Mouse (Mus musculus): ENCODE data around the gene Wdr91.

Gene Wdr91

DNA sequence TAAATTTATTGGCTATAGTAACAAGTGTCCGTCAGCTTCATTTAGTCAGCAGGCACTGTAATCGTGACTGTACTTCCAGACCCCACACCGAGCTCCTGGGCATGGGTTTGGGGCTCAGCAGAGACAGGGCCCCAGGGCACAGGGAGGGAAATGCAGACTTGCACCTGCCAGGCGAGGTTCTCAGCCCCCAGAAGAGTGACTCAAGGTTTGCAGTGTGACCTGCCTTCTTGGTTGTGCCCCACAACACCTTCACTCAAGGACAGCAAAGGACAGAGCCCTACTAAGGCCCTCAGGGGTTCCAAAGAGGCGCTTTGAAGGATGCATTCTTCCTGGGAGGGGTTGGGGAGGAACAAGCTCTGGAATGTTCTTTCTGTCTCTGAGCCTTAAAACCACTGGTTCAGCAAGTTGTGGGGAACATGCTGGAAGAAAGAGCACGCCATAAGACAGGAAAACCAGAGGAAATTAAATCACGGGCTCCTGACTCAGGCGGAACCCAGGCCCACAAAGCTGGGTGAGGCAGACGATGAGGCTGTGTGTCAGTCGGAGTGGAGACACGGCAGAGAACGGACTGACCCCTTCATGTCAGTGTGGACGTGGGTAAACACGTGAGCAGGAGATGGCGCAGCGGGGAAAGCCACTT is 31.5 kb downstream of the Wdr91 start:
- DNase-seq (ENCODE audit: low spot score in 2 of 2): no peak

DNA sequence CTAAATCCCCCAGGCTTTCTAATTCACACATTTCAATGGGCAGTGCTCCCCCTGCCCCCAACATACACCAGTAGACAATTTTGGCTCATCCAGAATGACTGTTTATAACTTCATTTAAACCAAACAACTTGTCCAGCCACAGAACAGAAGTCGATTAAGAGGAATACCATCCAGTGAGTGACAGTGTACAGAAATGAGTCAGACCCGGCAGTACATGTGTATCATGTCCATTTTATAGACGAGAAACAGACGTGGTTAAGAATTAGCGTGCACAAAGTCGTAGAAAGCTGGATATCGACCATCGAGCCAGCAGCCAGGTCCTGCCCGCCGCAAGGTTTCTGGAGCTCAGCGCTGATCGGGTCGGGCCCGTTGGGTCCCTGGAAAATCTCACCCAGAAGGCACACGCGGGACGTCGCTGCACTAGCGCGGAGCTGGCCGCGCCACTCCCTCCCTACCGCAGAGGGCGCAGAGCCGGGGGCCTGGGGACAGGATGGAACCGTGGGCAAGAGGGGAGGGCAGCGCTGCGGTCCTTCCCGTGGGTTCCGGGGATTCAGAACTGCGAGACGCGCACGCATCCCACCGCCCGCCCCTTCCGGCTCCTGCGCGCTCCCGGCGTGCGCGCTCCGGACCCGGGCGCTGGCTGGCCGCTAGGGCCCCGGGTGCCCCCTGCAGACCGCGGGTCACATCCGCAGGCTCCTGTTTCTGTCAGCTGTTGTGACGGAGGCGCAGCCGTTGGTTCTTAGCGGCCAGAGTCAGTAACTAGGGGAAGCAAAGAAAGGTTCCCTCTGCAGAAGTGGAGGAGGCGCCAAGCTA is 33.0 kb downstream of the Wdr91 start, which contains the start of gene Cyren:
Cyren (minus strand) TSS at position 552 of the 813 bp plus-strand sequence.
- peak; percentile 92 to 93 for DNase-seq (ENCODE audit: low spot score in 2 of 2)

DNA sequence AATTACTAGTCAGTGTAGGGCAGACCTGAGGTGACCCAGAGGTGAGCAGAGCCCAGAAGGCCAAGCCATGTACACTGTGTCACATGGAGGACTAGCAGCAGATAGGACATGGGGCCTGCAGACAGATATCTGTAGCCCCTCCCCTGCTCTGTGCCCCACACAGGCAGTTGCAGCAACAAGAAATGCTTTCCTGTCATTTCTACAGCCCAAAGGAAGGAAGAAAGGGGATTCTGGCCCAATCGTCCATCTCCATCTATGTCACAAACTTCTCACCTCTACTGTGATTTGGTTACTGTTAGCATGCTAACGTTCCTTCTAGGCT is 33.9 kb downstream of the Wdr91 start:
- no peak for DNase-seq (ENCODE audit: low spot score in 2 of 2)

DNA sequence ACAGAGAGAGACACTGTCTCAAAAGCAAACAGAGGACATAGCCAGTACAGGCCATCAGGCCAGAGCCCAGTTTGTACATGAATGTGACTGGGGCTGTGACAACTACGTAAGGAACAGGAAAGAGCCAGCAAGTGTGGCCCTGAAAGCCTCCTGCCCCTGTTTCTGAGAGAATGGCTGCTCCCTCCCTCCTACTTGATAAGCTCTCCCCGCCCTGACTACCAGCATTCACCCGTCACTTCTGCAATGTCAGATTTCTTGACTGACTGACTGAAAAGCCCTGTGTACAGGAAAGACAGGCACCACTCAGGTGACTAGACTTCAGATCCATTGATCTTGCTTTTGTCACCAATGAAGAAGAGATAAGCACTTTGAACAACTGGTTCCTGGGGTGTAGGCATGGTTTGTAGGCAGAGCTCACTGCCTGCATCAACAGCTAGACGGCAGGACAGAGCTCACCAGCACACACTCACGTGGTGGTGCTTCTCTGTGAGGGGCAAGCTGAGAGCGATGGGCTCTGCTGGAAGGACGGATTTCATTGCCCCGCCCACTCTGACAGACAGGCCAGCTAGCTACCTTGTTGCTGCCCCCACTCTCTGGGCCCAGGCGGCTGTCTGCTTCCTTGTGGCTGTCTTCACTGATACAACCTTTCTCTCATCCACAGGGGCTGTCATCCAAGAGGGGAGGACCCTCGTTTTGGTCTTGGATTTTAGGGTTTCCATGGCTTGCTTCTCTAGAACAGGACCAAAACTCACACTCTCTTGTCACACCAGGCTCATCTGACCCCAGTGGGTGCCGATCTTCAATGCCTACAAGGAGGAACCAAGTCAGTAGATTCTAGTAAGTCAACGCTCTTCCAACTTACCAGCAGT is 34.5 kb downstream of the Wdr91 start:
- peak; percentile 56 to 66 for DNase-seq (ENCODE audit: low spot score in 2 of 2)

DNA sequence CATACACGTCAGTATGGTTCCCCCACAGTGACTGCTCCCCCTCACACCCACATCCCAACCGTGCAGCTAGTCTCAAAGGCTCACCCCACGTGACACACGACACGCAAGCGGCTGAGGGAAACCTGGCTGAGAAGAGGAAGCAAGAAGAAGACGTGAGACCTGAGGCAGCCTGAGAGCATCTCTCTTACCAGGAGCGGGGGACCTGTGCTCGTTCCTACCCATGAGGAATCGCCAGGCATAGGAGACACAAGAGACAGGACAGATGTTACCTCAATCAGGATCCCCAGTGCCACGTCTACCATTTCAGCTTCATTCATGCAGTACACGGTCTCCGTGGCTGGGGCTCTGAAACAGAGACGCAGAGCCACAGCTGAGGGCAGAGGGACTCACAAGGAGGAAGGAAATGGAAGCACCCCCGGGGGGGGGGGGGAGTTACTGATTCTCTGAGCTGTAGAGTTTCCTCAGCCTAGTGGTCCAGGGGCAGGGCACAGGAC is 35.4 kb downstream of the Wdr91 start:
- DNase-seq (ENCODE audit: low spot score in 2 of 2): peak; percentile 81 to 82

DNA sequence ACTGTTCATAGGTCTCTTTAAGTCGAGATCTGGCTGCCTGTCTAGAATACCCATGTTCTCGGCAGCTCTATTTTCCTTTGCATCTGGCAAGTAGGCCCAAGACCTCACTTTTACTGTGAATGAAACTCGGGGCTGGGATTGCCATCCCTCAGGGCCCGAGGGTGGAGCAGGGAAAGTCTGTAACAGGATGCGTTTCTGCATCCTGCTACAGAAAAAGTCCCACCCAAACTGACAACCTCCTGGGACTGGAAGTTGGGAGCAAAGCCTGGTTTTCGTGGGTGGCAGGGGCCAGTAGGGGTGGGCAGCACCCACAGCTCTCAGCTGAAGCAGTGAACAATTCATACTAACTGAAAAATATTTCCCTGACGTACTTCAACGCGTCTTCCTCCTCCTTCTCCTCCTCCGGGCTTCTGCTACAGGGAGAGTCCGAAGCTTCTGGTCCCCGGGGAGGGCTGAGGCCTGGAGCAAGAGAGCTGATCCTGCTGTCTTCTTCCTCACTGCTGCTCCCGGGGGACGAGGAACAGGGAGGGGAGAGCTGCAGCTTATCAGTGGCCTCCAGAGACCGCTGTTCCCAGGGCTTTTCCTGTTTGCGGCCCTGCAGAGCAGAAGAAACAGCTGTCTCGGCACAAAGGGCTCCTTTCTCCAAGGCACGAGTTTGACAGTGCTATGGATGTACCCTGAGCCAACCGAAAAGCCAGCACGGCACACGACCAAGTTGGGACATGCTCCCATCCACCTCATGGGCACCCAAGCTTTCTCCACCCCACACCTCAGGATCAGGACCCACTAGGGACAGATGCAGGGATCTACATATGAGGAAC is 36.4 kb downstream of the Wdr91 start:
- DNase-seq (ENCODE audit: low spot score in 2 of 2): peak; percentile 44 to 54

DNA sequence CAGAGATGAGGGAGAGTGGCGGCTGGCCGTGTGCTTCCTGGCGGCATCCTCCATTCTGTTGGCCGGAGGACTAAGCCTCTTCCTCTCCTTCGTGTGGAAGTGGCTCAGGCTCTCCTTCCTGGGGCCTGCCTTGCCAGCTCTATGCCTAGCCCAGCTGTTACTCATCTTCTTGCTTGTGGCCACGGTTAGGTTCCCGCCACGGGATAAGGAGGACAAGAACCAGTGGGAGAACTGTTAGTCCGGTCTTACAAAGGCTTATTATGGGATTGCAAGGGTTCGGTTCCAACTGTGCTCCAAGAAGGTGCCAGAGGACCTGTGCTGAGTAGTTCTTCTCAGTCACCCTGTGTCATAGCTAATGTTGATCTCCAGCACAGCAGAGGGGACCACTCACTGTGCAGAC is 37.8 kb downstream of the Wdr91 start:
- no peak for DNase-seq (ENCODE audit: low spot score in 2 of 2)

DNA sequence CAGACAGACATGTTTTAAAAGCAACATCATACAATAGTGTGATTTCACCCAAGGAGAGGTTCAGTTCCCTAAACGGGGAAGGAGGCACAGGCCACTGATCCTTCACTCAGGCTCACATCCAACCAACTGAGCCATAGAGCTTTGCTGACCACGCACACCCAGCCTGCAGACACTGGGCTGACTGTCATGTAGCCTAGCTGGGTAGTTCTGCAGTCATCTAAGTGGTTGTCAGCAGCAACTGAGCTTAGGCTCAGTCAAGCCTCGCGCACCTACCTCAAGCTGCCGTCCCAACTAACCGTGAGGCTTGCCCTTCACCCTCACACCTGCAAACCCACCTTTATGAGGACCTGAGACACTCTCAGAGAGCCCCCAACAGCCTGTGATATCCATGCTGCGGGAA is 38.7 kb downstream of the Wdr91 start:
- DNase-seq (ENCODE audit: low spot score in 2 of 2): no peak

DNA sequence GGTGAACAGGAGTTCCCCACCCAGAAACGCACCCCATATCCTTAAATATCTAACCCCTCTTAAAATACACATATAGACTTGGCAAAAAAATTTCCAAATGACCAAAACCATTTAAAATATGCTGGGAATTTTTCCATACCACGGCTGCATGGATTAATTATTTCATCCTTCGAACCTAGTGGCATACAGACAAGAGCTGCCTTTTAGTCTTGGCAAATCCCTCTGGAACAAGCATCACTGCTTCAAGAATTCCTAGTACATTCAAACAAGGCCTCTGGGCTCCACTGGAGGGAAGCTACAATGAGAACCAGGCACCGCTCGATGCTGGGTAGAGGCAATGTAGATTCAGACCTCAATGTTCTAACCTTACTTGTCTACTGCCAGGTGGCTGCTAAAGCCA is 40.0 kb downstream of the Wdr91 start:
- DNase-seq (ENCODE audit: low spot score in 2 of 2): no peak

DNA sequence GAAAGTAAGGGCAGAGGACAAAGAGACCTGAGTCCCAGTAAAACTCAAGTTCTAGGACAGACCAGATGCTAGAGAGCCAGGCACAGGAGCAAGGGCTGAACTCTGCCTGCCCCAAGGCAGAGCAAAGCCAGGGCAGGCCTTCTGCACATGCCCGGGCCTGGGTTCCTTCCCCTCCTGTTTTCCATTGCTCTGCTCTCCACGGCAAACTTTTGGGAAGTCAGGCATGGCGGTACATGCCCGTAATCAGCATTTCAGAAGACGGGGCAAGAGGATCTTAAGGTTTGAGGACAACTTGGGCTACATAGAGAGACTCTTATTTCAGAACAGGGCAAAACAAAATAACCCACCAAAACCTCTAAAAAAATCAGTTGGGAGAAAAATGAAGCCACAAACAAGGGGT is 40.5 kb downstream of the Wdr91 start:
- no peak for DNase-seq (ENCODE audit: low spot score in 2 of 2)

DNA sequence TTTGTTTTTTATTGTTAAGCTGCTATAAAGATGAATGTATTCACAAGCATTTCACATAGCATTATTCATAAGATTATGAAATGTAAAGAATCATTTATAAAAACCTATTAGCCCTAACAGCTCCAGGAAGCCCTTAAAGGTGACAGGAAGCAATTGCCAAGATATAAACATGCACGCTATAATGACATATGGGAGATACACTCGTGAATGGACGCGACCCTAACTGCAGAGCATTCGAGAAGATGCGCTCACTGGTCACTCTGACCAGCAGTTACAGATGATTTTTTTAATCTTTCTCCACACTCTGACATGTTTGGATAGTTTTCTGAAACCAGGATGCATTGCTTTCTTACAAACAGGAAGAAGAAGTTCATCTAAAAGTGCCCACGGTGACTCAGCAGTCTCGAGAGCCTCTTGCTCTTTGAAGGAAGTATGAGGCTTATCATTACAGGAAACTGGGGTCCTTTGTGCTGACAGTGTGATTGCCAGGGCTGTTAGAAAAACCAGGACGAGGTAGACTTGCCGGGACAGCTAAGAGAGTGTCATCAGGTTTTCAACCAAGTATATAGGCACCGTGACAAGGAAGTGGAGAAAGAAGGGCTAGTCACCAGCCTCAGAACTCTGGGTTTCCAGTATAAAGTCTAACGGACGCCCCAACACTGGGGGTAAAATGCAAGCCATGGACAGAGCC is 41.3 kb downstream of the Wdr91 start:
- DNase-seq (ENCODE audit: low spot score in 2 of 2): peak; percentile 53 to 68

DNA sequence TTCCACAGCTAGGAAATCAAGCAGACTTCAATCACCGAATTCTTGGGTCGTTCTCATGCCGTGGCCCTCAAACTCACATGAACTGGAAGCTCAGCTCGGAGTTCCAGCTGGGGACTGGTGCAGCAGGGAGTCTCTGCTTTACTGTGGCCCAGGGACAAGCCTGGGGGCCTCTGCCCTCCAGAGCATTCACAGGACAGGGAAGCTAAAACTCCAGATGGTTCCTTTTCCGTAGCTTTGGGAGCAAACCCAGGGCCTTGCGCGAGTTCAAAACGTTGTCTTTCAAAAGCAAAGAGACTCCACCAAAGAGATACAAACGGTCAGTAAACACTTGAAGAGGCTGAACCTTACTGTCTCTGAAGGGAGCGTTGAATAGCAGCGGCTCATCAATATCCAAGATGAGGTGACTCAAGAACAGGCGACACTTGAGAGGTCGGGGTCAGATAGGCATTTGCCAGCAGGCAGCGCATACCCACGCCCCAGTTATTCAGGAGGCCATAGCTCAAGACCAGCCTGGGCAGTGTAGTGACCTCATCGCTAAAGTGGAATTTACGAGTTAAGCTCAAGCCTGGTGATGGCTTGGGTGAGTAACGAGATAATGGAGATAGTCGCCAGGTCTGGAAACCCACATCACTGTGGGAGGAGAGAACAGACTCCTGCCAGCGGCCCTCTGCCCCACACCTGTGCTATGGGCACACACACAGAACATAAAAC is 42.0 kb downstream of the Wdr91 start:
- DNase-seq (ENCODE audit: low spot score in 2 of 2): no peak

DNA sequence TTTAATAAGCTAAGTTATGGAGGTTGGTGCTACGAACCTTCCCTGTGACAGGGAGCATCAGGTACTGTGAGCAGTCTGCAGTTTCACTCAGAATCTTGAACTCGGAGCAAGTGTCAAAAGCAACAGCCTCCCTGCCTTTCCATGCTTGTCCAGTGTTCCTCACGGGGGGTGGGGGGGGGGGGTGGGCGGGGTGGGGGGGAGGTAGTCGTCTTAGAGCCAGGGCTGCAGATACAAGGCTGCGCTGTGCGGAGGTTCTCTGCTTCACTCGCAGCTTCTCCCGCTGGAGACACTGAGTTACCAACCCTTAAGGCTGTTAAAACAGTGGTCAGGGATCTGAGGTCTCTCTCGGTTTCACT is 42.7 kb downstream of the Wdr91 start:
- no peak for DNase-seq (ENCODE audit: low spot score in 2 of 2)

DNA sequence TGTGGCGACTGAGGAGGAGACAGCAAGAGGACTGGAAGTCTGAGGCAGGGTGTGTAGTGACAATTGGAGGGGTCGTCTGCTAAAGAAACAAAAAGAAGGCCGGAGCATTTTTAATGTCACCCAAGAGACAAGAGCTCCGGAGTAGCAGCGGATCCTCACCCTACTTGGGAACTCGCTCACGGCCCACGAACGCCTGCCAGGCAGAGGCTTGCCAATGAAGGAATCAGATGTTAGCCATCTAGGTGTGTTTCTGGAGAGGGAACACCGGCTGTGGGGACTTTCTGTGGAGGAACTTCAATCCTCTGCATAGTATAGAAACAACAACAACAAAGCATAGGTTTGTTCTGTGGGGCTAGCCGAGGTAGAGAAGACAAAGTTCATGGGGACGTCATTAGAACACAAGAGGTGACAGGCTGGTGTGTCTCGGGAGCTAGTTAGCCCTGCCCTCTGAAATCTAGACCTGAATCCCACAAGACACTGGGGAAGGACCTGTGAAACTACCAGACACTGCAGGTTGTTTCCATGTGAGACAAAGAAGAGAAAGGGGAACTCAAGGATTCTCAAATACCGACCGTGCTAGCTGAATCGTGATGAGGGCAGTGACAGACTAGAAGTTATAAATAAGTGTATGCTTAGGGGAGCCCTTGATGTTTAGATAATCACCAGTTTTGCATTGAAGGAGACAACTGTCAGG is 43.2 kb downstream of the Wdr91 start:
- DNase-seq (ENCODE audit: low spot score in 2 of 2): no peak

DNA sequence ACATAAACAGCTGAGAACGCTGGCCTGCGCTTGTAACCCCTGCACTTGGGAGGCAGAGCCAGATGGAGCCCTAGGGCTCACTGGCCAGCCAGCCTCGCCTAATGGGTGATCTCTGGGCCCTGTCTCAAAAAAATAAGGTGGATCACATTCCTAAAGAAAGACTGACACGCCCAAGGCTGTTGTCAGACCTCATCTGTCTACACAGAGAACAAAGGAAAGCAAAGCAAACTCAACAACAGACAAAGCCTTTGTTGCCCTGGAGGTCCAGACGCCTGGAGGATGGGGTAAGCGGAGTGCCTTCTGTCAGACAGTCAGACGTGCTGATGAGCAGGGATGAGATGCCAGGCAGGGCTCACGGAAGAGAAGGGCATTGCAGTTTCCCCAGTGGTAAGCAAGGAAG is 43.9 kb downstream of the Wdr91 start:
- DNase-seq (ENCODE audit: low spot score in 2 of 2): no peak

DNA sequence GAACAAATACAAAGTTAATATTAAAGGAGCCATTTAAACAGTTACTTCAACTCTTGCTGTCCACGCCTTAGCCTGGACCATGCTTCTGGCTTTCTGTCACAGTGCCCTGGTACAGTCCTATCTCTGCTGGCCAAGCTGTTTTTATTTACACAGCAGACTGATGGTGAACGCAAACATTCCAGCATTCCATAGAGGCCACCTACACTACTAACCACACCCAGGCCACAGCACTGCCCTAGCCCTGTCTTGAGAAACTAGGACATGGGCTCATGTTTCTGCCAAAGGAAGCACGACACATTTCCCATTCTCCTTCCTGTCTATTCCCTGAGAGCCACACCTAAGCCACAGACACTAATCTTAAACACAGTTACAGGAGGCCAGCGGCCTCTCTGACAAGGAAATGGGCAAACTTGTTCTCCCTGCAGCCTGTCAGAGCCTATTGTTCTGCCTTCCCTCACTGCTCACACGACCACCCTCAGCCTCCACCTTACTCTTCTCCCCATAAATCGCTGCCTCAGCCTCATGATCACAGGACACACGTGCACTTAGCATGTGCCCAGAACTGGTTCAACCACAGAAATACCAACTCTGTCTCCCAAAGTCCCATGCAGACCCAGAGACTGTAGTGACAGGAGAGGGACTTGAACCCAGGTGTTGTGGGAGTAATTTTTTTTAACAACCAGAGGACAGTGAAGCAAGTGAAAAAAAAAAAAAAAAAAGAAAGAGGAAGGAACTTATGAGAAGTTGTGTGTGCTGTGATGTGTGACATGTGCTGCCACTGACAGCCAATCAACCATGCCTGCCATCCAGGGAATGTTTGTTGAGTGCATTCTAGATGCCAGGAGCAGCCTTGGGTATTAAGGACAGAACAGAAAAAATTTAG is 44.7 kb downstream of the Wdr91 start:
- no peak for DNase-seq (ENCODE audit: low spot score in 2 of 2)

DNA sequence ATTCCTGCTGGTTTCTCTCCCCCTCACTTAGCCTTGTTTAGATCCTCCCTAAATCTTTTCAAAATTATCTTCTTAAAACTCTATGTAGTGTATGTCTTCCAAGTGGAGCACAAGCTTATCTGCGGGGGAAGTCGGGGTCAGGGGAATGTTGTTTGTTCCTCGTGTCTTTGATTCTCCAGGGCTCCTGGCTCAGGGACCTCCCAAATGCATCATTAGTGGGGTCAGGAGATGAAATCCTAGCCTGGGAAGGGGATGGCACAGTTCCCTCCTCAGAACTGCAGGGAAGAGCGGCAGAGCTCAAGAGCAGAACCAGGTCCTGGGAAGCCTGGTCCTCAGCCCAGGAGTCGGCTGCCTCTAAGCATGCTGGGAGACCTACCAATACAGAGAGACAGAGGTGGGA is 45.5 kb downstream of the Wdr91 start:
- DNase-seq (ENCODE audit: low spot score in 2 of 2): no peak

DNA sequence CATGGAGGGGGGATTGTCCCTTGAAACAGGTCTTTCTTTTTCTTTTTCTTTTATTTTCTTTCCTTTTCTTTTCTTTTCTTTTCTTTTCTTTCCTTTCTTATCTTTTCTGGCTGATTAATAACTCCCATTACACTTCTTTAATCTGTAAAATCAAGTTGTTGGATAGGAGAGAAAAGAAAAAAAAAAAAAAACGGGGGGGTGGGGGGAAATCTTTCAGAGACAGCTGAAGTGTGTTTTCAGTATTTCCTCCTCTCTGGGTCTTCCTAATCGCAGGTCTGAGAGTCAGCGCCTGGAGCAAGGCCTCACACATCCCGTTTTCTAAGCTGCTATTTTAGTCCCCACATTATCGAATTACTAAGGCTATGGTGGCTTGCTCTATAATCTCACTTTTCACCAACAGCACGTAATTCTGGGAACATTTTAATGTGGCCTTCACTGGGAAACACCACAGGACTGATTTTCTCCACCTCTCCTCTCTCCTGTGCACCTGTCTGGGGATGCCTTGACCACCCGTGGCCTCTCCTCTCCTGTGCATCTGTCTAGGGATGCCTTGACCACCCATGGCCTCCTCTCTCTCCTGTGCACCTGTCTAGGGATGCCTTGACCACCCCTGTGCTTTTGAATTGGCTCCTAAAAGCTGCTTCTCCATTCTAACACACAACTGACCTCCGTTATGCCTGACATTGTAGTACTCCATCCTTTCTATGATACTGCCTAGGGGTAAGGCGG is 46.7 kb downstream of the Wdr91 start:
- DNase-seq (ENCODE audit: low spot score in 2 of 2): no peak
